Mouse (Mus musculus): ENCODE results near the gene Traf3. TPM values are rescaled to one million over a fixed set of nuclear protein-coding genes. Genes with fewer than 3 reads are reported as not detected.
A peak's percentile ranks its signal among the peaks of the same experiment; 100 is the strongest.

Gene Traf3
- total RNA-seq (2021), result 10 to 100 TPM in 1 of 2 experiments, 1 to 10 TPM in 1; 9.5 to 14.5 TPM
- long read RNA-seq, experiment 1, full-length matches to known transcripts, result 2 of 12 reads
- long read RNA-seq, experiment 1, partial matches to known transcripts, result 0 of 12 reads
- long read RNA-seq, experiment 1, other reads (novel, unspliced or antisense), result 10 of 12 reads
- long read RNA-seq, experiment 2, full-length matches to known transcripts, result 2 of 11 reads
- long read RNA-seq, experiment 2, partial matches to known transcripts, result 0 of 11 reads
- long read RNA-seq, experiment 2, other reads (novel, unspliced or antisense), result 9 of 11 reads

GRCm38 (mm10) chr12:111165831-111166591 lies at the start of gene Traf3:
Traf3 (plus strand) TSS chr12:111166370.
- DNase-seq, result peak; percentile 82
- TF ChIP-seq CTCF (IDR thresholded peaks at IDR 0.05), result no peak
- Histone ChIP-seq H3K4me3 (peak within 1 kb of the TSS; percentile 91), H3K27ac (peak within 1 kb of the TSS; percentile 85)
- intact Hi-C loops (cut with DNase I), result loop anchor here (2.0 kb wide), 1 partner anchor 23 kb away; no protein-coding TSS in a partner anchor

- intact Hi-C loops (cut with DNase I), result no loop called here
- no peak for TF ChIP-seq CTCF (IDR thresholded peaks at IDR 0.05)
Measured at GRCm38 (mm10) chr12:111119506-111120085, 46.6 kb upstream of the Traf3 start.

GRCm38 (mm10) chr12:111120976-111121645 lies 45.1 kb upstream of the Traf3 start:
- Histone ChIP-seq H3K27ac (no peak overlapping the region), H3K4me3 (no peak overlapping the region)
- DNase-seq, result no peak
- intact Hi-C loops (cut with DNase I), result no loop called here
- no peak for TF ChIP-seq CTCF (IDR thresholded peaks at IDR 0.05)

More at GRCm38 (mm10) chr12:111119506-111120085, 46.6 kb upstream of the Traf3 start:
- DNase-seq, result no peak
- H3K4me3 ChIP-seq, result no peak overlapping the region
- H3K27ac ChIP-seq, result no peak overlapping the region

GRCm38 (mm10) chr12:111122332-111122852 lies 43.8 kb upstream of the Traf3 start:
- TF ChIP-seq CTCF (IDR thresholded peaks at IDR 0.05), result peak; percentile 48
- Histone ChIP-seq H3K27ac (no peak overlapping the region), H3K4me3 (no peak overlapping the region)
- DNase-seq, result no peak
- intact Hi-C loops (cut with DNase I), result no loop called here

- intact Hi-C loops (cut with DNase I), result no loop called here
- H3K4me3 ChIP-seq, result no peak overlapping the region
- no peak for DNase-seq
- no peak for TF ChIP-seq CTCF (IDR thresholded peaks at IDR 0.05)
- no peak overlapping the region for H3K27ac ChIP-seq
Measured at GRCm38 (mm10) chr12:111124601-111125260, 41.4 kb upstream of the Traf3 start.

GRCm38 (mm10) chr12:111125666-111126065 lies 40.5 kb upstream of the Traf3 start:
- no peak for DNase-seq
- H3K27ac ChIP-seq, result no peak overlapping the region
- TF ChIP-seq CTCF (IDR thresholded peaks at IDR 0.05), result no peak
- H3K4me3 ChIP-seq, result no peak overlapping the region
- intact Hi-C loops (cut with DNase I), result no loop called here

GRCm38 (mm10) chr12:111134169-111134568 lies 32.0 kb upstream of the Traf3 start:
- intact Hi-C loops (cut with DNase I), result no loop called here
- Histone ChIP-seq H3K27ac (peak overlapping the region; percentile 69; the same call in 1 of the 2 replicates), H3K4me3 (peak overlapping the region; percentile 32; the same call in 1 of the 2 replicates)
- no peak for TF ChIP-seq CTCF (IDR thresholded peaks at IDR 0.05)
- no peak for DNase-seq

GRCm38 (mm10) chr12:111134791-111135733 lies 31.1 kb upstream of the Traf3 start:
- intact Hi-C loops (cut with DNase I), result loop anchor here (5.0 kb wide), 1 partner anchor 48 kb away; no protein-coding TSS in a partner anchor
- H3K4me3 ChIP-seq, result peak overlapping the region; percentile 32
- H3K27ac ChIP-seq, result peak overlapping the region; percentile 69
- peak; percentile 42 for DNase-seq
- TF ChIP-seq CTCF (IDR thresholded peaks at IDR 0.05), result no peak

- H3K27ac ChIP-seq, result no peak overlapping the region
- H3K4me3 ChIP-seq, result no peak overlapping the region
- TF ChIP-seq CTCF (IDR thresholded peaks at IDR 0.05), result no peak
- DNase-seq, result no peak
- intact Hi-C loops (cut with DNase I), result loop anchor here (5.0 kb wide), 1 partner anchor 49 kb away; no protein-coding TSS in a partner anchor
Measured at GRCm38 (mm10) chr12:111135953-111136352, 30.2 kb upstream of the Traf3 start.

GRCm38 (mm10) chr12:111137079-111137478 lies 29.1 kb upstream of the Traf3 start:
- TF ChIP-seq CTCF (IDR thresholded peaks at IDR 0.05), result peak; percentile 19; the same call in 1 of the 2 replicates
- intact Hi-C loops (cut with DNase I), result loop anchor here (5.0 kb wide), 1 partner anchor 50 kb away; no protein-coding TSS in a partner anchor
- DNase-seq, result no peak
- Histone ChIP-seq H3K27ac (no peak overlapping the region), H3K4me3 (no peak overlapping the region)

Measured in gastrocnemius, adult 2 months (tissue).